ENCODE assay signal across 9 mouse cellular contexts in the genomic region with DNA sequence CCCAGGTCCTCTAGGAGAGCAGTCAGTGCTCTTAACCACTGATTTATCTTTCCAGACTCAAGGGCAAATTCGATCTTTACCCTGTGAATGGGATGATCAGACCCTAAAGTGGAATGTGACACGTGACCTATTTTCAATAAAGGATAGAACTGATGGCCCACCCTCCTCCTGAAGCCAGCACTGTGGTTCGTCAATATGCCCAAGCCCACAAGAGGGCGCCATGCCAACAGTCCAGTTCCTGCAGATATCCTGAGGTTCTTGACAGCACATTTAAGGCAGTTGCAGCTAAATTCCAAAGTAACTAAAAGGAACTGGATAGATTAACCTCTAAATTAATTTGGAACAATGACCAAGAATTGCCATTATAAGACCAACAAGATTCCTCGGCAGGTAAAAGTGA. TPM values are rescaled to one million over a fixed set of nuclear protein-coding genes. Genes with fewer than 3 reads are reported as not detected.
DNase-seq lines count a peak whose midpoint lies in the region; ATAC-seq and TF ChIP-seq lines count a peak whose summit lies in the region.
"Had no signal": no experiment of that assay in that cellular context is flagged by ENCODE, and none has a peak within 500 bp of the region (broad histone marks: within the 10 kb centered on the region; RNA-seq: fewer than 3 reads in every experiment).

No protein-coding gene starts in this region.

- 25% methylated on average over 5 of the region's 5 CpGs for WGBS in forebrain, embryonic 10.5 days
- WGBS in forebrain, embryonic 13.5 days = 27% methylated on average over 5 of the region's 5 CpGs
- WGBS in liver, adult 2 months = 28% methylated on average over 5 of the region's 5 CpGs
- 18% methylated on average over 5 of the region's 5 CpGs for WGBS in liver, embryonic 12.5 days (ENCODE audit: insufficient replicate concordance)

- H3K79me2 ChIP-seq in liver, adult 2 months (ENCODE audit: control insufficient read depth, insufficient read depth, low read length) = no peaks in the 10 kb centered on the region

- no peak overlapping the region for H3K4me3 ChIP-seq in forebrain, embryonic 10.5 days
- H3K4me3 ChIP-seq in forebrain, embryonic 13.5 days = no peak overlapping the region
- no peak overlapping the region for H3K4me3 ChIP-seq in liver, adult 2 months (ENCODE audit: insufficient read depth, low read depth, low read length)
- H3K4me3 ChIP-seq in liver, embryonic 12.5 days = no peak overlapping the region
- H3K4me3 ChIP-seq: neural tube, embryonic 13.5 days had no signal

- no peak overlapping the region for H3K9ac ChIP-seq in forebrain, embryonic 13.5 days
- no peak overlapping the region for H3K9ac ChIP-seq in liver, adult 2 months (ENCODE audit: low read depth, low read length)
- H3K9ac ChIP-seq in liver, embryonic 12.5 days = no peak overlapping the region
- H3K9ac ChIP-seq: neural tube, embryonic 13.5 days had no signal

- no peak for ATAC-seq in forebrain, embryonic 13.5 days
- no peak for ATAC-seq in liver, embryonic 12.5 days
- ATAC-seq in monocyte, adult 5-6 weeks (replicated peaks; ENCODE audit: insufficient number of reproducible peaks, low FRiP score, low TSS enrichment, poor library complexity, severe bottlenecking) = no peak

- H3K27me3 ChIP-seq in forebrain, embryonic 10.5 days (ENCODE audit: poor library complexity, severe bottlenecking) = peaks cover 43% of the 10 kb centered on the region
- H3K27me3 ChIP-seq in forebrain, embryonic 13.5 days = peaks cover 37% of the 10 kb centered on the region
- peaks cover 13% of the 10 kb centered on the region for H3K27me3 ChIP-seq in liver, adult 2 months (ENCODE audit: control insufficient read depth, insufficient read depth, low read length)
- peaks cover 50% of the 10 kb centered on the region for H3K27me3 ChIP-seq in liver, embryonic 12.5 days (replicated peaks)

- no peak overlapping the region for H3K4me2 ChIP-seq in forebrain, embryonic 13.5 days
- no peak overlapping the region for H3K4me2 ChIP-seq in liver, embryonic 12.5 days
- H3K4me2 ChIP-seq: neural tube, embryonic 13.5 days had no signal

- TF ChIP-seq POLR2A in liver, adult 2 months (IDR thresholded peaks at IDR 0.05; ENCODE audit: extremely low read depth, insufficient read depth, low read length) = no peak

- DNase-seq in forebrain, embryonic 10.5 days (ENCODE audit: extremely low spot score, low spot score) = peak; percentile 62
- no peak for DNase-seq in liver, adult 2 months (ENCODE audit: extremely low read depth, low read depth, low spot score)
- peak; percentile 74 for DNase-seq in R1 (ENCODE audit: low read depth, low spot score)
- peak; percentile 82 for DNase-seq in gastrocnemius, postnatal 10 days
- peak; percentile 80 for DNase-seq in lung, postnatal 25 days (ENCODE audit: low spot score)

- H3K36me3 ChIP-seq in forebrain, embryonic 10.5 days (replicated peaks) = no peaks in the 10 kb centered on the region
- no peaks in the 10 kb centered on the region for H3K36me3 ChIP-seq in forebrain, embryonic 13.5 days (ENCODE audit: poor library complexity, severe bottlenecking)
- H3K36me3 ChIP-seq in liver, adult 2 months (ENCODE audit: control insufficient read depth, insufficient read depth, low read length) = no peaks in the 10 kb centered on the region
- H3K36me3 ChIP-seq in liver, embryonic 12.5 days = no peaks in the 10 kb centered on the region
- H3K36me3 ChIP-seq: neural tube, embryonic 13.5 days had no signal

- peaks cover 28% of the 10 kb centered on the region for H3K4me1 ChIP-seq in forebrain, embryonic 10.5 days
- peaks cover 18% of the 10 kb centered on the region for H3K4me1 ChIP-seq in forebrain, embryonic 13.5 days
- H3K4me1 ChIP-seq in liver, adult 2 months (ENCODE audit: control insufficient read depth, insufficient read depth, low read length) = no peaks in the 10 kb centered on the region
- peaks cover 29% of the 10 kb centered on the region for H3K4me1 ChIP-seq in liver, embryonic 12.5 days

- H3K27ac ChIP-seq in forebrain, embryonic 10.5 days = no peak overlapping the region
- no peak overlapping the region for H3K27ac ChIP-seq in forebrain, embryonic 13.5 days
- no peak overlapping the region for H3K27ac ChIP-seq in liver, adult 2 months (replicated peaks; ENCODE audit: insufficient read depth, low read depth, low read length)
- no peak overlapping the region for H3K27ac ChIP-seq in liver, embryonic 12.5 days
- H3K27ac ChIP-seq: neural tube, embryonic 13.5 days had no signal

- peak; percentile 77 for TF ChIP-seq CTCF in liver, adult 2 months (IDR thresholded peaks at IDR 0.05; ENCODE audit: low read depth, low read length)

- no peaks in the 10 kb centered on the region for H3K9me3 ChIP-seq in forebrain, embryonic 10.5 days
- H3K9me3 ChIP-seq in forebrain, embryonic 13.5 days (replicated peaks) = no peaks in the 10 kb centered on the region
- H3K9me3 ChIP-seq in liver, embryonic 12.5 days (replicated peaks) = no peaks in the 10 kb centered on the region
- H3K9me3 ChIP-seq: neural tube, embryonic 13.5 days had no signal

RNA-seq across cellular contexts. Expression of gene Megf6, which starts 3.5 kb away (rescaled TPM):
- polyA plus RNA-seq in forebrain, embryonic 10.5 days (2016; fragmentation: Nextera tagmentation; extraction: Ambion mirVana) = 26.4 and 28.0 TPM in 2 replicates
- 5.8 and 8.1 TPM in 2 replicates for polyA plus RNA-seq in forebrain, embryonic 13.5 days (2015; fragmentation: Nextera tagmentation; extraction: Ambion mirVana)
- 0.28 and 1.1 TPM in 2 replicates for total RNA-seq in liver, adult 2 months (2014; rRNA removed)
- 0.86 and 1.4 TPM in 2 replicates for polyA plus RNA-seq in liver, adult 2 months (2012; rRNA removed)
- polyA plus RNA-seq in liver, embryonic 12.5 days (2016; fragmentation: Nextera tagmentation; extraction: Ambion mirVana) = 3.8 and 4.3 TPM in 2 replicates
- total RNA-seq in gastrocnemius, postnatal 10 days (2021) = 1 to 10 TPM; 4.4 to 4.7 TPM
- total RNA-seq in monocyte, adult 5-6 weeks (2017) = not detected in 3 replicates

RNA-seq across cellular contexts. Expression of gene Tprgl, which starts 6.6 kb away (rescaled TPM):
- 104 and 106 TPM in 2 replicates for polyA plus RNA-seq in forebrain, embryonic 10.5 days (2016; fragmentation: Nextera tagmentation; extraction: Ambion mirVana)
- 130 and 134 TPM in 2 replicates for polyA plus RNA-seq in forebrain, embryonic 13.5 days (2015; fragmentation: Nextera tagmentation; extraction: Ambion mirVana)
- total RNA-seq in liver, adult 2 months (2014; rRNA removed) = 50.9 and 56.2 TPM in 2 replicates
- 78.7 and 79.8 TPM in 2 replicates for polyA plus RNA-seq in liver, adult 2 months (2012; rRNA removed)
- 162 and 167 TPM in 2 replicates for polyA plus RNA-seq in liver, embryonic 12.5 days (2016; fragmentation: Nextera tagmentation; extraction: Ambion mirVana)
- total RNA-seq in gastrocnemius, postnatal 10 days (2021) = 10 to 100 TPM; 80.1 to 90.4 TPM
- total RNA-seq in monocyte, adult 5-6 weeks (2017) = 73.1 to 107 TPM (median 99.0 TPM) in 3 replicates

RNA-seq across cellular contexts. Expression of gene Wrap73, which starts 24.9 kb away (rescaled TPM):
- polyA plus RNA-seq in forebrain, embryonic 10.5 days (2016; fragmentation: Nextera tagmentation; extraction: Ambion mirVana) = 47.5 and 50.3 TPM in 2 replicates
- 59.2 and 61.4 TPM in 2 replicates for polyA plus RNA-seq in forebrain, embryonic 13.5 days (2015; fragmentation: Nextera tagmentation; extraction: Ambion mirVana)
- total RNA-seq in liver, adult 2 months (2014; rRNA removed) = 9.3 and 10.3 TPM in 2 replicates
- polyA plus RNA-seq in liver, adult 2 months (2012; rRNA removed) = 22.4 and 25.3 TPM in 2 replicates
- 29.5 and 31.4 TPM in 2 replicates for polyA plus RNA-seq in liver, embryonic 12.5 days (2016; fragmentation: Nextera tagmentation; extraction: Ambion mirVana)
- 10 to 100 TPM in 1 of 2 experiments, 1 to 10 TPM in 1; 9.7 to 10.5 TPM for total RNA-seq in gastrocnemius, postnatal 10 days (2021)
- 8.2 to 15.0 TPM (median 14.1 TPM) in 3 replicates for total RNA-seq in monocyte, adult 5-6 weeks (2017)

RNA-seq across cellular contexts. Expression of gene Trp73, which starts 27.0 kb away (rescaled TPM):
- 1.9 and 4.5 TPM in 2 replicates for polyA plus RNA-seq in forebrain, embryonic 10.5 days (2016; fragmentation: Nextera tagmentation; extraction: Ambion mirVana)
- polyA plus RNA-seq in forebrain, embryonic 13.5 days (2015; fragmentation: Nextera tagmentation; extraction: Ambion mirVana) = 5.2 and 5.9 TPM in 2 replicates
- total RNA-seq in liver, adult 2 months (2014; rRNA removed) = under 0.01 TPM in 1 of 2 replicates, not detected in the other
- not detected in 2 replicates for polyA plus RNA-seq in liver, adult 2 months (2012; rRNA removed)
- 0.04 and 0.17 TPM in 2 replicates for polyA plus RNA-seq in liver, embryonic 12.5 days (2016; fragmentation: Nextera tagmentation; extraction: Ambion mirVana)
- total RNA-seq in gastrocnemius, postnatal 10 days (2021) = not detected
- not detected in 3 replicates for total RNA-seq in monocyte, adult 5-6 weeks (2017)
- polyA plus RNA-seq: neural tube, embryonic 13.5 days had no signal
